Mouse (Mus musculus): ENCODE data around the gene Fnbp4. TPM values are rescaled to one million over a fixed set of nuclear protein-coding genes. Genes with fewer than 3 reads are reported as not detected.

Fnbp4 gene
- 25.8 and 26.9 TPM in 2 replicates for polyA plus RNA-seq (2015; fragmentation: Nextera tagmentation; extraction: Ambion mirVana)

DNA sequence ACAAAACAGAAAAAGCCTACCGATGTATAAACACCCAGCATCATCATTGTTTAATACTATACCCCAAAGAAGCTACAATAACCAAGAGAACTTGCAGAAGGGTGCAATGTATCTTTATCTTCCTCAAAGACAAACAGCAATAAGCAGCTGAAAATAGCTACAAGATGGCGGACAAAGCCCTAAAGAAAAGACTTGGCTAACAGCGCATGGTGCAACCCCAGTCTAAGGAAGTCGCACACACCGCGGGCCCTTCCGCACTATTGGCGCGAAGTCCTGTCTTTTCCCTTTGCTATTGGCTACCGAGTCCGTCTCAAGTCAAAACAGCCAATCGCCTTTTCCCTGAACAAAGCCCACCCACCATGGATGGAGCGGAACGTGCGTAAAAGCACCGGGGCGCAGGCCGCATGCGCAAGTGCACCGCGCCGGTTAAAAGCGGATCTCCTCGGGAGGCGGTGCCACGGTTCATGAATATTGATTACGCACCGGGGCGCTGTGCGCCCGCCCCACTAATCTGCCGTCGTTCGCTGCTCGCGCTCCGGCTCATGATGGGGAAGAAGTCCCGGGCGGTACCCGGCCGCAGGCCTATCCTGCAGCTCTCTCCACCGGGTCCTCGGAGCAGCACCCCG lies at the start of gene Fnbp4:
TSS of gene Fnbp4 (plus strand) at position 318 of the 626 bp plus-strand sequence.
- Histone ChIP-seq H3K27ac (ENCODE audit: low read length) (peak within 1 kb of the TSS; percentile 97), H3K9me3 (replicated peaks; ENCODE audit: control insufficient read depth, low read length) (no peaks in the 10 kb centered on the region), H3K4me2 (ENCODE audit: low read depth, low read length) (peak within 1 kb of the TSS; percentile 76), H3K9ac (ENCODE audit: low read depth, low read length) (peak within 1 kb of the TSS; percentile 99), H3K4me3 (ENCODE audit: low read depth, low read length) (peak within 1 kb of the TSS; percentile 98), H3K4me1 (ENCODE audit: control insufficient read depth, low read depth, low read length) (peaks cover 13% of the 10 kb centered on the region), H3K27me3 (ENCODE audit: control insufficient read depth, insufficient read depth, low read depth, low read length) (no peaks in the 10 kb centered on the region), H3K36me3 (ENCODE audit: control insufficient read depth, insufficient read depth) (peaks cover 3% of the 10 kb centered on the region; the same call in 1 of the 2 replicates)
- WGBS (ENCODE audit: insufficient replicate concordance) = under 1% methylated on average over 44 of the region's 44 CpGs
- peak; percentile 96 for ATAC-seq (ENCODE audit: low read depth)

DNA sequence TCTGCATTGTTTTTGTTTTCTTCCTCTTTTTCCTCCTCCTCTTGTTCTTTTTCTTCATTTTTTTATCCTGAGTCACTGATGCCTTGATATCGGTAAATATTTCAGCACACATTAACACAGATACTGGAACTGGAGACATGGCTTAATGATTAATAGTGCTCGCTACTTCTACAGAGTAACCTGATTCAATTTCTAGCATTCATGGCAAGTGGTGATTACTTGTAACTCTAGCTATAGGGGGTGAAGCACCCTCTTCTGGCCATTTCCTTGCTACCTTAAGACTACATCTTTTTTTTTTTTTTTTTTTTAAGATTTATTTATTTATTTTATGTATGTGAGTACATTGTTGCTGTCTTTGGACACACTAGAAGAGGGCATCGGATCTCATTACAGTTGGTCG lies 44.2 kb upstream of the Fnbp4 start:
- Histone ChIP-seq H3K36me3 (ENCODE audit: control insufficient read depth, insufficient read depth) (peaks cover 75% of the 10 kb centered on the region), H3K4me1 (ENCODE audit: control insufficient read depth, low read depth, low read length) (no peaks in the 10 kb centered on the region), H3K9ac (ENCODE audit: low read depth, low read length) (no peak overlapping the region), H3K27me3 (ENCODE audit: control insufficient read depth, insufficient read depth, low read depth, low read length) (no peaks in the 10 kb centered on the region), H3K4me3 (ENCODE audit: low read depth, low read length) (no peak overlapping the region), H3K9me3 (replicated peaks; ENCODE audit: control insufficient read depth, low read length) (no peaks in the 10 kb centered on the region), H3K27ac (ENCODE audit: low read length) (no peak overlapping the region), H3K4me2 (ENCODE audit: low read depth, low read length) (no peak overlapping the region)
- WGBS (ENCODE audit: insufficient replicate concordance) = 76% methylated on average over 4 of the region's 4 CpGs
- no peak for ATAC-seq (ENCODE audit: low read depth)

DNA sequence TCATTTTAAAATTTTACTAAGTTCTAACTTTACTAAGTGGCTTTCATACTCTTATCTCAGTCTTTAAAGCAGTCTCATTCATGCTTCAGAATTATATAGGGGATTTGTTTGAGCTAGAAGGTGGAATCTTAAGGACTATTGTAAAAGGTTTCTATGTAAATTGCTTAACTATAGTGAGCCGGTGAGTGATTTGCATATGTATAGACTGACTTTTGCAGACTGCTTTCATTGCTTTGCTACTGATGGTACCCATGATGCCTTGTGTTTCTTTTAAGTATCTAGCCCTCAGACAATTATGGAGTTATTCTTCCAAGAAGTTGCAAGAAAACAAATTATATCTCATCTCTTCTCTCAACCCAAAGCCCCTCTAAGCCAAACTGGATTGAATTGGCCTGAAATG lies 36.6 kb upstream of the Fnbp4 start:
- Histone ChIP-seq H3K27me3 (ENCODE audit: control insufficient read depth, insufficient read depth, low read depth, low read length) (no peaks in the 10 kb centered on the region), H3K4me3 (ENCODE audit: low read depth, low read length) (no peak overlapping the region), H3K9ac (ENCODE audit: low read depth, low read length) (no peak overlapping the region), H3K4me1 (ENCODE audit: control insufficient read depth, low read depth, low read length) (no peaks in the 10 kb centered on the region), H3K4me2 (ENCODE audit: low read depth, low read length) (no peak overlapping the region), H3K9me3 (replicated peaks; ENCODE audit: control insufficient read depth, low read length) (no peaks in the 10 kb centered on the region), H3K36me3 (ENCODE audit: control insufficient read depth, insufficient read depth) (peaks cover 74% of the 10 kb centered on the region), H3K27ac (ENCODE audit: low read length) (no peak overlapping the region)
- WGBS (ENCODE audit: insufficient replicate concordance) = 92% methylated on average over 1 of the region's 1 CpGs
- no peak for ATAC-seq (ENCODE audit: low read depth)

DNA sequence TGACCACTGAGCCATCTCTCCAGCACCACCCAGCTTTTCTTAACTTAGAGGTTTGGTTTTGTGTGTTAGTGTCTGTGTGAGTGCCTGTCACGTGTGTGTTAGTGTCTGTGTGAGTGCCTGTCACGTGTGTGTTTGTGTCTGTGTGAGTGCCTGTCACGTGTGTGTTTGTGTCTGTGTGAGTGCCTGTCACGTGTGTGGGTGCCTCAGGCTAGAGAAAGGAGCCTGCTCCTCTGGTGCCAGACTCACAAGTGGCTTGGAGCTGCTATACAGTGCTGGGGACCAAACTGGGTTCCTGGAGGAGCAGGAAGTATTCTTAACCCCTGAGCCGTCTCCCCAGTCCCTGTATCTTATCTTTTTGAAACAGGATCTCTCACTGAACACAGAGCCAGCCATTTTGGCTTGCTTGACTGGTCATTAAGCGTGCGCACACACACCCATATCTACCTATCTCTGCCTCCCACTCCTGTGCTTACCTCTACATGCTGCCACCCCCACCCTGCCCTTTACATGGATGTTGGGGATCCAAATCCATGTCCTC lies 29.5 kb upstream of the Fnbp4 start:
- no peaks in the 10 kb centered on the region for H3K9me3 ChIP-seq (replicated peaks; ENCODE audit: control insufficient read depth, low read length)
- peak overlapping the region; percentile 52 for H3K4me2 ChIP-seq (ENCODE audit: low read depth, low read length)
- 27% methylated on average over 7 of the region's 7 CpGs for WGBS (ENCODE audit: insufficient replicate concordance)
- ATAC-seq (ENCODE audit: low read depth) = peak; percentile 97
- H3K36me3 ChIP-seq (ENCODE audit: control insufficient read depth, insufficient read depth) = peaks cover 49% of the 10 kb centered on the region
- H3K9ac ChIP-seq (ENCODE audit: low read depth, low read length) = peak overlapping the region; percentile 25; the same call in 1 of the 2 replicates
- no peaks in the 10 kb centered on the region for H3K27me3 ChIP-seq (ENCODE audit: control insufficient read depth, insufficient read depth, low read depth, low read length)
- H3K4me1 ChIP-seq (ENCODE audit: control insufficient read depth, low read depth, low read length) = peaks cover 15% of the 10 kb centered on the region
- H3K27ac ChIP-seq (ENCODE audit: low read length) = peak overlapping the region; percentile 91
- peak overlapping the region; percentile 12; the same call in 1 of the 2 replicates for H3K4me3 ChIP-seq (ENCODE audit: low read depth, low read length)

DNA sequence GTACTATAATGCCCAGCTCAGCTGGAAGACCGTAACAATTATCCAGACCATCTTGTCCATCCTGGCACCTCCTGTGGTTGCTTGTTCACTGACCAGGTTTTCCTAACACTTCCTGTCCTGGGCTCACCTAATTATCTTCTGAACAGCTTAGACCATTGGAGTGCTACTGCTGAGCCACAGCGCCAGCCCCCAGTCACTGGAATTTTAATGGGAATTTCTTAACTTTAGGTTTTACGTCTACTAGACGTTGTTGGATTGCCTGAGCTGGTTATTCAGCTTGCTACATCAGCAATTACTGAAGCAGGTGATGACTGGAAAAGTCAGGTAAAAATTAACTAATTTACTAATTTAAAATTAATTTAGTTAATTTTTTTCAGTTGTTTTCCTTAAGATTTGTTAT lies 27.8 kb upstream of the Fnbp4 start:
- ATAC-seq (ENCODE audit: low read depth) = no peak

DNA sequence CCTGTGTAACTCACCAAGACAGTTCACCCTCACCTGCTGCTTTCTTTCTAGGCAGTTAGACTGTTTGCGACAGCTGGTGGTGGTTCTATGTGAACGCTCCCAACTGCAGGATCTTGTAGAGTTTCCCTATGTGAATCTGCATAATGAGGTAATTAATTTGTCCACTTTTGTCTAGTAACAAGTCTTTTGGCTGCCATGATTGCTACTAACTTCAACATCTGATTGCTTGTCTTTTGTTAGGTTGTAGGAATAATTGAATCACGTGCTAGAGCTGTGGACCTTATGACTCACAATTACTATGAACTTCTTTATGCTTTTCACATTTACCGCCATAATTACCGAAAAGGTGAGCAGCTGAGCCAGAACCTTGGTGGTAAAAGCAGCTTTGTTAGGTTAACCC lies 27.2 kb upstream of the Fnbp4 start:
- Histone ChIP-seq H3K9me3 (replicated peaks; ENCODE audit: control insufficient read depth, low read length) (no peaks in the 10 kb centered on the region), H3K4me1 (ENCODE audit: control insufficient read depth, low read depth, low read length) (peaks cover 15% of the 10 kb centered on the region), H3K4me3 (ENCODE audit: low read depth, low read length) (no peak overlapping the region), H3K27me3 (ENCODE audit: control insufficient read depth, insufficient read depth, low read depth, low read length) (no peaks in the 10 kb centered on the region), H3K4me2 (ENCODE audit: low read depth, low read length) (no peak overlapping the region), H3K36me3 (ENCODE audit: control insufficient read depth, insufficient read depth) (peaks cover 45% of the 10 kb centered on the region), H3K9ac (ENCODE audit: low read depth, low read length) (no peak overlapping the region), H3K27ac (ENCODE audit: low read length) (no peak overlapping the region)
- no peak for ATAC-seq (ENCODE audit: low read depth)
- WGBS (ENCODE audit: insufficient replicate concordance) = 94% methylated on average over 5 of the region's 5 CpGs

More for the DNA sequence above, 27.8 kb upstream of the Fnbp4 start:
- Histone ChIP-seq H3K4me2 (ENCODE audit: low read depth, low read length) (no peak overlapping the region), H3K9me3 (replicated peaks; ENCODE audit: control insufficient read depth, low read length) (no peaks in the 10 kb centered on the region), H3K27ac (ENCODE audit: low read length) (no peak overlapping the region), H3K4me3 (ENCODE audit: low read depth, low read length) (no peak overlapping the region), H3K4me1 (ENCODE audit: control insufficient read depth, low read depth, low read length) (peaks cover 15% of the 10 kb centered on the region), H3K36me3 (ENCODE audit: control insufficient read depth, insufficient read depth) (peaks cover 46% of the 10 kb centered on the region), H3K9ac (ENCODE audit: low read depth, low read length) (no peak overlapping the region), H3K27me3 (ENCODE audit: control insufficient read depth, insufficient read depth, low read depth, low read length) (no peaks in the 10 kb centered on the region)
- WGBS (ENCODE audit: insufficient replicate concordance) = 93% methylated on average over 4 of the region's 4 CpGs

DNA sequence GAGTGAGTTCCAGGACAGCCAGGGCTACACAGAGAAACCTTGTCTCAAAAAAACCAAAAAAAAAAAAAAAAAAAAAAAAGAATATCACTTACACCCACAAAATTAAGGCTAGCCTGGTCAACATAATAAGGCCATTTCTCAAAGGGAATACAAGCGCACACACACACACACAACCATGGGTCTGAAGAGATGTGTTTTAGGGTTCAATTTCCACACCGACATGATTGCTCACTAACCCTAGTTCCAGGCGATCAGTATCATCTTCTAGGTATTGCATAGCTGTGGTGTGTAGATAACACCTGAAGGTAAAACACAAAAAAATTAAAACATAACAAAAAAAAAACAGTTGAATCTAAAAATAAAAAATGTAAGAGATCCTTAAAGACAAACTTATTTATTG lies 18.4 kb upstream of the Fnbp4 start:
- H3K36me3 ChIP-seq (ENCODE audit: control insufficient read depth, insufficient read depth) = peaks cover 67% of the 10 kb centered on the region

DNA sequence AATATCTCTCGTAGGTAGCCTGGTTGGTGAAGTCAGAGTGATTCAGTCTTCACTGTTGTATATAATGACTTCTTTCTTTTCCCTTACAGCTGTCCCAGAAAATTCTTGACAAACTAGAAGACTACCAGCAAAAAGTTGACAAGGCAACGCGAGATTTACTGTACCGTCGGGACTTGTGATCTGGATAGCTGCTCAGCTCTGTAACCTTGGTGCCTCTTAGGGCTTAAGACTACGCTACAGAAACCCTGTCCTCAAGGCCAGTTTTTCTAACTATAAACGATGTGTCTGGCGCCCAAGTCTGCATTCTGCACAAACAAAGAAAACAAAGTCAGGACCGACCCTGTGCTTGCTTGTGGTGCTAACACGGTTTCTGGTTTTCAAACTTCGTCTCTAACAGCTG lies 9.8 kb upstream of the Fnbp4 start:
- Histone ChIP-seq H3K9me3 (replicated peaks; ENCODE audit: control insufficient read depth, low read length) (no peaks in the 10 kb centered on the region), H3K9ac (ENCODE audit: low read depth, low read length) (no peak overlapping the region), H3K4me2 (ENCODE audit: low read depth, low read length) (no peak overlapping the region), H3K4me1 (ENCODE audit: control insufficient read depth, low read depth, low read length) (no peaks in the 10 kb centered on the region), H3K27ac (ENCODE audit: low read length) (no peak overlapping the region), H3K27me3 (ENCODE audit: control insufficient read depth, insufficient read depth, low read depth, low read length) (no peaks in the 10 kb centered on the region), H3K36me3 (ENCODE audit: control insufficient read depth, insufficient read depth) (peaks cover 57% of the 10 kb centered on the region), H3K4me3 (ENCODE audit: low read depth, low read length) (no peak overlapping the region)
- WGBS (ENCODE audit: insufficient replicate concordance) = 88% methylated on average over 11 of the region's 11 CpGs
- ATAC-seq (ENCODE audit: low read depth) = no peak

More for the DNA sequence above, 18.4 kb upstream of the Fnbp4 start:
- no peaks in the 10 kb centered on the region for H3K27me3 ChIP-seq (ENCODE audit: control insufficient read depth, insufficient read depth, low read depth, low read length)
- ATAC-seq (ENCODE audit: low read depth) = no peak
- 73% methylated on average over 3 of the region's 3 CpGs for WGBS (ENCODE audit: insufficient replicate concordance)
- no peak overlapping the region for H3K27ac ChIP-seq (ENCODE audit: low read length)
- H3K9me3 ChIP-seq (replicated peaks; ENCODE audit: control insufficient read depth, low read length) = no peaks in the 10 kb centered on the region
- no peak overlapping the region for H3K4me2 ChIP-seq (ENCODE audit: low read depth, low read length)
- H3K9ac ChIP-seq (ENCODE audit: low read depth, low read length) = no peak overlapping the region
- no peaks in the 10 kb centered on the region for H3K4me1 ChIP-seq (ENCODE audit: control insufficient read depth, low read depth, low read length)
- no peak overlapping the region for H3K4me3 ChIP-seq (ENCODE audit: low read depth, low read length)

DNA sequence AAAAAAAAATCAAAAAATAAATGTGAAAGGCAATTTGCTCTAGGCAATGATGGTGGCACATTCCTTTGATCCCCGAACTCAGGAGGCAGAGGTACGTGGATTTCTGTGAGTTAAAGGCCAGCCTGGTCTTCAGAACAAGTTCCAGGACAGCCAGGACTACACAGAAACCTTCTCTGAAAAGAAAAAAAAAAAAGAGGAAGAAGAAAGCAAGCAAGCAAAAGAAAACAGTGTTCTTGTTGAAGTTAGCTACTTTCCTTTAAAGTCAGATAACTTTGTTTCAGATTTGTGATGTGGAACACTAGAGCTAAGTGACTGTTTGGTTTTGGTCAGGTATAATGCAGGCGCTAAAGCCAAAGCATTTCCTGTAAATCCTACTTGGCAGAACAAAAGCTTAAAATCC lies 6.4 kb upstream of the Fnbp4 start:
- H3K9ac ChIP-seq (ENCODE audit: low read depth, low read length) = no peak overlapping the region
- no peak overlapping the region for H3K4me2 ChIP-seq (ENCODE audit: low read depth, low read length)
- H3K36me3 ChIP-seq (ENCODE audit: control insufficient read depth, insufficient read depth) = peaks cover 25% of the 10 kb centered on the region
- no peak overlapping the region for H3K27ac ChIP-seq (ENCODE audit: low read length)
- 78% methylated on average over 3 of the region's 3 CpGs for WGBS (ENCODE audit: insufficient replicate concordance)
- no peaks in the 10 kb centered on the region for H3K9me3 ChIP-seq (replicated peaks; ENCODE audit: control insufficient read depth, low read length)
- H3K4me3 ChIP-seq (ENCODE audit: low read depth, low read length) = no peak overlapping the region
- ATAC-seq (ENCODE audit: low read depth) = no peak
- no peaks in the 10 kb centered on the region for H3K4me1 ChIP-seq (ENCODE audit: control insufficient read depth, low read depth, low read length)
- no peaks in the 10 kb centered on the region for H3K27me3 ChIP-seq (ENCODE audit: control insufficient read depth, insufficient read depth, low read depth, low read length)
